Mouse (Mus musculus) forelimb bud, embryonic 11.5 days (tissue): ENCODE measurements at regions not wholly inside any gene's neighbourhood (a gene's known extent, or its start where the extent isn't known, plus 50 kb on each side); places are given as distances from the start of the nearest gene placed in this dataset.
A peak's percentile ranks its signal among the peaks of the same experiment; 100 is the strongest.
"Not testable (repeated sequence)": the region's sequence is repeated elsewhere in the genome, so short reads cannot be mapped to it uniquely, and the experiment has no call there.

ENCODE experiments used
- DNase-seq: peaks from one replicate; pipeline ENCODE4 v3.0.0-alpha.2; 2012; ENCODE audit warnings: low read depth, low spot score

- no peak for DNase-seq
Measured at GRCm38 (mm10) chr7:137977527-137977926, 420.0 kb downstream of the Tcerg1l start.

GRCm38 (mm10) chr7:137979361-137979760 is 418.2 kb downstream of the Tcerg1l start:
- no peak for DNase-seq

DNA sequence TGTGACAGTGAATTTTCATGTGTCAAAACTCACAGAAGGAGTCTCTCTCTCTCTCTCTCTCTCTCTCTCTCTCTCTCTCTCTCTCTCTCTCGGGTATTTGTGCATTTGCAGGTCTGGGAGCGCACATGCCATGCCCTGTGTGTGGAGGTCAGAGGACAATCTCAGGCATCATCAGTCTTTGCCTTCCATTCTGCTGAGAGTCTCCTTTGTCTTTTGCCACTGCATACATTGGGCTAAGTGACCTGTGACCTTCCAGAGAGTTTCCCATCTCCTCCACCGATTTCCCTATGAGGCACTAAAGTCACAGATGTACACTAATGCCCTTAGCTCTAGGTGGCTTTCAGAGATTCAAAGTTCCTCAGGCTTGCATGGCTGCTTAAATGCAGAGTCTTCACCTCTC is 391.7 kb downstream of the Tcerg1l start:
- DNase-seq, result no peak

GRCm38 (mm10) chr7:138006971-138007370 is 390.6 kb downstream of the Tcerg1l start:
- no peak for DNase-seq

DNA sequence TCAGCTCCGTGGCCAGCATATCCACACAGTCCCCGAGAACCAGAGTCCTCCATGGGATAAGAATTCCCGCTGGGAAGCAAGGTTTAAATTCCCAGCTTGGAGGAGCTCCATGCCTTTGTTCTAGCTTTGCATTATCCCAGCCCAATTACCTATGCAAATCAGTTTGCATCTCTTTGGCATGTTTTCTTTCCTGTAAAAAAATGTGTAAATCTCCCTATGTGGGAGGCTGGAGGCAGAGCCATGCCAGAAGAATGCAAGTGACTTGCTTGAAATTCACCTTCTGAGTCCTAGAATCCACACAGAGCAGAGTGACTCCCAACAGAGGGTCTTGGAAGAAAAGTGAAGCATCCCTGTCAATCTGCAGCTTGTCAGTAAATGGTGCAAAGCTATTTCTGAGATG is 388.9 kb downstream of the Tcerg1l start:
- no peak for DNase-seq

- DNase-seq, result not testable (repeated sequence)
Measured at GRCm38 (mm10) chr7:138024021-138024420, 373.5 kb downstream of the Tcerg1l start.

DNA sequence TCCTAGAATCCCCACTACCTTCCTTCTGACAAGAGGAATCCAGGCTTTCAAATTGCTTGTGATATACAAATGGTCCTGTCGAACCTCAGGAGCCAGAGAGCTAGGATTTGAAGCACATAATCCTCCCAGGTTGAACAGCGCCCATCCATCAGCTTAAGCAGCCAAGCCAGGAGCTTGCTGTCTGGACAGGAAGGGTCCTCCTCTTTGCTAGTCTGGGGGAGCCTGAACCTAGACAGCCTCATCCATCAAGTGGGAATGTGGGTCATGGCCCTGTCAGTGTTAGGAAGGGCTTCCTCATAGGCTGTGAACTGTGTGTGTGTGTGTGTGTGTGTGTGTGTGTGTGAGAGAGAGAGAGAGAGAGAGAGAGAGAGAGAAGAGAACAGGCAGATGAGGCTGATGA is 345.8 kb downstream of the Tcerg1l start:
- DNase-seq, result no peak

- no peak for DNase-seq
Measured at GRCm38 (mm10) chr7:138054756-138055155, 342.8 kb downstream of the Tcerg1l start.

DNA sequence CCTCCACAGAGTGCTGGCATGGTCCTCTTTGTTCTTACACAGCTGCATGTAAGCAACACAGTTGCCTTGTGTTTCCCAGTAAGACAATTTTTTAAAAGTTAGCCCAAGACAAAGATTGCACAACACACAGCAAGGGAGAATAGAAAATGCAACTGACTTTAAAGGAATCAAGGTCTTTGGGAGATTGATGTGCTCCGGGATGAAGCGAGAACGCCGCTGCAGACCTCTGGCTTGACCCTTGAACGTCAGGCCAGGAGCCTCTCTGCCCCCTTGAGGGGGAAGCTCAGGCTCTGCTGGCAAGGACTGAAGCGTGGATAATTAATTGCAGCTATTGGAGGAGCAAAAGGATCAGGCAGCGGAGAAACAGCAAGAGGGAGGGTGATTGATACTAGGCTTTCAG is 336.4 kb downstream of the Tcerg1l start:
- no peak for DNase-seq

GRCm38 (mm10) chr7:138066921-138067320 is 330.6 kb downstream of the Tcerg1l start:
- DNase-seq, result no peak

- no peak for DNase-seq
Measured at GRCm38 (mm10) chr7:138075231-138075630, 322.3 kb downstream of the Tcerg1l start.

DNA sequence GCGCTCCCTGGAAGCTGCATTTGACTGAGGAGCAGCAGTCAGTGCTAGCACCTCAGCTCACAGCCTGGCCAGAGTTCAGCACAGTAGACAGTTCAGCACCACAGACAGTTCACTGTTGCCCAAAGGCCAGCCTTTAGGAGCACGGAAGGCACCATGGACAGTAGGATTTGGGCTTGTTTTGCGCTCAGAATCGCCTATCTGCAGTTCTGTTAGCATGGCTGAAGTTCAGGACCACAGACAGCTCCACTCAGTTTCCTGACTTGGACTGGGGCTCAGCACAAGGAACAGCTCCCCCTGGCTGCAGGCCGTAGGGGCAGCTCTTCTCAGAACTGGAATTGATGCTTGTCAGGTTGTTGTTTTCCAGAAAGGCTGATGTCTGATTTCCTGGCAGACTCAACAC is 313.6 kb downstream of the Tcerg1l start:
- peak; percentile 99 for DNase-seq

GRCm38 (mm10) chr7:138107471-138108210 is 289.9 kb downstream of the Tcerg1l start:
- no peak for DNase-seq

DNA sequence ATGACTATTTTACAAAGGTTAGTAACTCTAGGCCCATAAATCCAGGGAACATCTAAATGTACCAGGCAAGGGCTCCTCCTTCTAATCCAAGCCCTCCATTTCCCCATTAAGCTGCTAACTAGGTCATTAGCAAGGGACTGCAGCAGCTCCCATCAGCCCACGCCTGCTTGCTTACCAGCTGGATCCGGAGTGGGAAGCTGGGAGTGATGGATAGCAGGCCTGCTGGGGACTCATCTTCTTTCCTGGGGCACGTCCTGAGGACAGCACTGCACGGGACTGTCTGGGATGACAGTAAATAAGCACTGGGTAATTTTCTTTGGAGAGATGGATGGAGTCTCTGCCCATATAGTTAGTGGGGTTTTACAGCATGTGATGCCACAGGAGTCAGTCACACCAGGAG is 276.0 kb downstream of the Tcerg1l start:
- DNase-seq, result peak; percentile 13

- DNase-seq, result no peak
Measured at GRCm38 (mm10) chr7:138129701-138130100, 267.8 kb downstream of the Tcerg1l start.

GRCm38 (mm10) chr7:138133427-138133826 is 264.1 kb downstream of the Tcerg1l start:
- DNase-seq, result no peak

GRCm38 (mm10) chr7:138137934-138138333 is 259.6 kb downstream of the Tcerg1l start:
- DNase-seq, result no peak

DNA sequence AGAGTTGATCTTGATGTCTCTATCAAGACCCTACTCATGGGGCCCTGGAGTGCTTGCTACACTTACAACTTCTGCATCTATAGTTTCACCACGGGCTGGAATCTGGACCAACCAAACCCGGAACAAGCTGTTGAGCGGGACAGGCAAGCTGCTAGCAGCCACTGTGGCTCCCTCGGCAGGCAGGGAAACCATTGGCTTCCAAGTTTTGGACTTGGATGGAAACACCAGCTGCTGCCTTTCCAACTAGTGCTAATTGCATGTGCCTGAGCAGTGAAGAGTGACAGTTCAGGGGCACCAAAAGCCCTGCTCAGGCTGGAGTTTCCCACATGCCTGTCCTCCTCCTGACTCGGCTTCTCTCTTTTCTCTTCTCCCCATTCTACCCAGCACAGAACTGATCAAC is 257.8 kb downstream of the Tcerg1l start:
- no peak for DNase-seq

DNA sequence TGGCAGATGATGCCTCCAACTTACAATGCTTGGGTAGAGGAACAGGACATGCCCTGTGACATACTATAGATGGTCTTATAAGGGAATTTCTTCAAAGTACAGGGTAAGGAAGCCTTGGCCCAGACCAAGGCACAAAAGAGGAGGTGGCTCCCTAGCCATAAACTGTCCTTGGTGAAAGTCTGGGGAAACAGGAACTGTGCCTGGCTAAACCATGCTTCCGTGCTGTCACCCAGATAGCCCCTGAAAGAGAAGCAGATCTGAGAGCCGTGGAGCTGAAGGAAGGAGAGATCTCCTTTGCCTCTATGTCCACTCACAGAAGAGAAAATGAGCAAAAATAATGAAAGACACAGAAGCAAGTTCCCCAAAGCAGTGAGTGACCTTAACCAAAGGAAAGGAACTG is 248.0 kb downstream of the Tcerg1l start:
- no peak for DNase-seq

DNA sequence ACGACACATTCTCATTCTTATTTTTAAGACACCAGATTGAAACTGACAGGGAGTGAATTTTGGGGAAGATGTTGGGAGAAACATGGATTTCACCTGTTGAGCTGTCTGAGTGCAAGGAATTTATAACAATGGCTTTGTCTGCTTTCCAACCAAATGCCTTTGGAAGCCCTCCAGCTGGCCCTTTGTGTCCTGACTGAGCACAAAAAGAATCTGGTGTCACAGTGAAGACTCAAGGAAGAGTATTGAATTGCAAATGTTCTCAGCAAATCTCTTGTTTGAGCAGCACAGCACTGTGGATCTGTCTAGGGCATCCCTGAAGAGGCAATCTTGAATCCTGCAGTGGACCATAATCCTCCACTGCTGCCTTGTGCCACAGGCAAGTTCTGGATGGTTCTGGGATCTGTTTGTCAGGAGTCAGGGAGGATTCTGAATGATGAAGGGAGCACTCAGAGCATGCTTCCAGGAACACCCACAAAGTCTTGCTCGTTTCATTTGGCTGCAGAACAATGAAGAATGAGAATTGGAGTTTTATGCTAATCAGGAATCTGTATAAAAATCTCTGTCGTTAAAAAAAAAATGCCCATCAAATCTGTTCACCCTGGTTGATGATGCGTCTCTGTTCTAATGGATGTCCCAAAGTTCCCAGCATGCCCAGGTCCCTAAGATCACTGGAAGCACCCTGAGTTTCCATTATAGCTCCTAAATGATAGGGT is 243.9 kb downstream of the Tcerg1l start:
- no peak for DNase-seq
